Mouse (Mus musculus) left cerebral cortex, adult 18-20 months (tissue): ENCODE data around the gene Lingo1. TPM values are rescaled to one million over a fixed set of nuclear protein-coding genes. Genes with fewer than 3 reads are reported as not detected.

ENCODE experiments used
- DNase-seq, 2 experiments: peaks; one replicate each; pipeline ENCODE4 v3.0.0; 2021 to 2022; ENCODE audit warnings: low spot score in 2 of 2, mixed read lengths in 1 of 2
- total RNA-seq, 2 experiments: library from RNA; stranded (reverse); gene quantifications; 2 replicates each; pipeline ENCODE4 v1.2.3; 2021

The Lingo1 gene
- total RNA-seq, 2 experiments from 2014 or later: 440 to 456 TPM

DNA sequence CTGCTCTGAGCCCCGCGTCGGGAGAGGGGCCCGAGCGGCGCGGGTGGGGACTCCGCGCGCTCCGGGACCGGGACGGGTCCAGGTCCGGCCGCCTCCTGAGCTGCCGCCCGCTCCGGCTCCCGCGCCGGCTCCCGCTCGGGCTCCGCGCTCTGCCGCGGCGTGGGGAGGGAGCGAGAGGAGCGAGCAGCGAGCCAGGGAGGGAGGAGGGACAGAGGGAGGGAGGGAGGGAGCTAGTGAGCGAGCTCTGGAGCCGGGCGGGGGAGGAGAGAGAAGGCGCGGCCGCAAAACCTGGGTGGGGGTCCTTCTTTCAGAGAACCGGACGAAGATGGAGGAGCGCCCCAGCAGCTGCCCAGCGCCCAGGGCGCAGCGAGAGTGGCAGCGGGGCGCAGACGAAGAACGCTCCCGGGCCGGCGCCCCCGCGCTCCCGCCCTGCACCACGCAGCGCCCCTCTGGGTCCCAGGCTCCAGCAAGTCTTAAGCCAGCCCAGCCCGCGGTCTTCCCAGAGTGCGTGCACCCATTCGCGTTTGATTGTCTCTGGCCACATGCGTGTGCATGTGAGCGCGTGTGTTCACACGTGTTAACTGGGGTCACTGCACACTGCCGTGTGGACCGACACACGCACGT, 160.7 kb downstream of the Lingo1 start:
- peak; percentile 60 to 73 for DNase-seq

DNA sequence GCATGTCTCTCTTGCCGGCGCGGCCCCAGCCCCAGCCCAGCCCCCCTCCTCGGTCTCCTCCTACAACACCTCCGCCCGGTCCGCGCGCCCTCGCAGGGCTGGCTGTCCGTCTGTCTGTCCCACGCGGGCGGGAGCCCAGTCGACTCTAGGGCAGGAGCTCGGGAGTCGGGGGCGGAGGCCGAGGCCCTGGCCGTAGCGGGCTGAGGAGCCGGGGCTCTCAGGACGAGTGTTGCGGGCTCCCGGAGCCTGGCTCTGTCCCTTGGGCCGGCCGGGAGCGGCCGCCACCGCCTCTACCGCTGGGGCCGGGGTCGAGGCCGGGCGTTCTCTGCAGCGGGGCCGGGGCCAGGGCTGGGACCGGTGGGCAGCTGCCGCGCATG, 161.2 kb downstream of the Lingo1 start:
- DNase-seq: peak in 1 of 2 experiments; percentile 48

DNA sequence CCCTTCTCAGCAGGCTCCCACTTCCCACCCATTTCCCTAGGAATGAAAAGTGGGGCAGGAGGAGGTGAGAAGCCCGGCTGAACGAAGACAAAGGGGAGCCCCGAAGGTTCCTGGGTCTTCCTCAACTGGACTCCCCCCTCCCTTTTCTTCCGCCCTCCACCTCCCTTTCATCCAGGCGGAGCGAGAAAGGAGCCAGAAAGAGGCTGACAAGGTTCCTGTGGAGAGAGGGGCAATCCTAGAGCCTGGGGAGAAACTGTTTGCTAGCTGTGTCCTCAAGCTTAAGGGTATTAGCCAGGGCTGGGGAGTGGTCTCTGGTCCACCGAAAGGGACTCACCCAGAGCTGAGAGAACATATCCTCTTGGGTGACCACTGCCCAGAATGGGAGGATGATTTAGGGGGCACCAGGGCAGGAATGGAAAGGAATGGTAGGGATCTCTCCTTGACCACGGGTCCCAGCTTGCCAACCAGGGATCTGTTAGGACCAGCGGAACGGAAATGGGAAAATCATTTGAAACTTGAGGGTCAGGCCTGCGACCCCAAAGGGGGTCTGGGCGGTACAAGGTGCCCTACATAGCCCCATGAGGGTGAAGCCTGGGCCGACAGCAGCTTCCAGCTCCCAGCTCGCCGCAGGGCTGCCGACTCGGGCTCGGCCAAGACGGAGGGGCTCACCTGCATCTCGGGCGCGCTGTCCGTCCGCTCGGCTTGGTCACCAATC, 161.7 kb downstream of the Lingo1 start:
- DNase-seq: no peak

DNA sequence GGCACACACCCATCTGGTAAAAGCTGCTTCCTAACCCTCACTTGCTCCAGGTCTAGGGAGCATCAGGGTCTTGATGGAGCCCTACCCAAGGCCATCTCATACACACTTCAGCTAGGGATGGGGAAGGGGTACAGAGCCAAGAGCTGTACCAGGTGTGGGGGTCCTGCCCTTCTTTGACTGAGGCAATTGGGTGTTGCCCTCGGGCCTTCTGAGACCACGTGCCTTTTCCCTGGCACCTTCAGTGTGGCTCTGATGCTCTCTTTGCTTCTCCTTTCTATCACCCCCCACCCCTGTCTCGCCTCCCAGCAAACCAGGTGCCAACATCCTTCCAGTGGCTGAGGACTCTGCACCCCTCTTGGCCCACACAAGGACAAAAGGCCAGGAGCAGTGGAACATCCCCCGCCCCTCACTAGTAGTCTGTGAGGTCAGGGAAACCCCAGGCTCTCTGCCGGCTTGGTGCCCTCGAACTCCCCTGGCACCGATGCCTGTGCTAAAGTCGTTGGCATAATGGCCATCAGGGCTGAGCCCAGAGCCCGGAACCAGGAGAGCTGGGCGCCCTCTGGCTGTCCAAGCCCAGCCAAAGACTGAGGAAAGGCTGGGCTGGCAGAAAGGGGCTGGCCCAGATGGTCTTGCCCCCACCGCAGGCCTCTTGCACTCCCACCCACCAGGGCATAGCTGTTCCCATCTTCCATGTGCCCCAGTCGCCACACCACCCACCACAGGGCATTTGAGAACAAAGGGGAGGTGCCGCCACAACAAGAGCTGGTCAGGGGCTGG, 162.6 kb downstream of the Lingo1 start:
- no peak for DNase-seq

- DNase-seq: no peak
These were observed 165.3 kb downstream of the Lingo1 start for GRCm38 (mm10) chr9:56630945-56631344.

DNA sequence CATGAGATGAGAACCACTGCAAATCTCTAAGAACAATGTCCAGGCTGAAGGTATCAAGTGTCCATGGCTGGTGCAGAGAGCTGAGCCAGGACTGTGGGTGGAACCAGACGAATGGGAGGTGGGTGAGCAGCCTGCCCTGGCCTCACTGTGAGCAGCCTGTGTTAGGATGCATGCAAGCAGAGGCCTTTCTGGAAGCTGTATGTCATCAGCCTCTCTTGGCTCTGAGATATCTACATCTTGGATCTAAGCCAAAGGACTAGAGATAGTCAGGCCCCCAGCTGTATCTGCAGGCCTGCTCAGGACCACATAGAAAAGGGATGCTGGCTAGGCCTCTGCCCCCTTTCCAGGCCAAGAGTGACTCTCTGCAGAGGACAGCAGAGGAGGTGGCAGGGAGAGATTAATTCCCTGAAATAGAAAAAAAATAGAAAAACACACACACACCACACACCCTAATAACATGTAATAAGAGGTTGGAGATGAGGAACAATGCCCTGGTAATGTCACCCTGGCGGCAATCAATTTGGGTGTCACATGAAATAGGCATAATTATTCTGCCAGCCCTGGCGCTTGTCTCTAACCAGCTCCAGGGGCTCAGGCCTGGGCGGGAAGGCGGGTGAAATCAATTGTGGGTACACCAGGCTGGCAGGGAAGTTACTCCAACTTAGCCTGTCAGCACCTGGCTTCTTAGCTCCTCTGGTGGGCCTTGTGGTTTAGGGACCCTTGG, 166.4 kb downstream of the Lingo1 start:
- DNase-seq: no peak

DNA sequence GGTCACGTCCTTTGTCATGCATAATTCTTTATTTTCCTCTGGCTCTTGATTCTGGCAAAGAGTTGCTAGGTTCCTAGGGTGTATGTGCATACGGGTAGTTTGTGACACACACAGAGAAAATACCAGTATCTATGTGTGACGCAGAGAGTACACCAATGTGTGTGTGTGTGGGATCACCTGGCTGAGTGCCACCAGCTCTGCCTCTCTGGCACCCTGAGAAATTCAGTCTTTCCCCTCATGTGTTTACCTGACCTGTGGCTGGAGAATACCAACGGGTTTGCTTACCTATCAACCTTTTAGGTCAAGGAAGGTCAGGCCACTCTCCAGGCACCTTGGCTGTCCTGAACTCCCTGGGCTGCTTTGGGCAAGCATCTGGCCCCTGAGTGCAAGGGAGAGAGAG, 169.0 kb downstream of the Lingo1 start:
- peak in 1 of 2 experiments; percentile 50 for DNase-seq

DNA sequence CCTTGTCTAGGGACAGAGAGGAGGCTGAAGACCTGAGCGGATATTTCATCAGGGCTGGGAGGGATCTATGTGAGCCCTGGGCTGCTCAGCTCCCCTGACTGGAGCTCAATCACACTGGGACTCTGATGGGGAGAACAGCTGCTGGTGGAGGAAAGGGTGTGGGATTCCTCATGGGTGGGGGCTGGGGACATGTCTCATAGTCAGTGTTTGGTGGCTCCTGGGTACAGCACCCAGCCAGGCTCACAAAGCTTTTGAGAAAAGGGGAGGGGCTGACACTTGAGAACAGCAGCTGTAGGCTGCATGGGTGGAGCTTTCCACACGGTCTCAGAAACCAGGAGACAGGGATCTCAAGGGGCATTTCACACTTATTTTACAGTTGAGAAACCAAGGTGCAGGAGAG, 171.3 kb downstream of the Lingo1 start:
- no peak for DNase-seq

DNA sequence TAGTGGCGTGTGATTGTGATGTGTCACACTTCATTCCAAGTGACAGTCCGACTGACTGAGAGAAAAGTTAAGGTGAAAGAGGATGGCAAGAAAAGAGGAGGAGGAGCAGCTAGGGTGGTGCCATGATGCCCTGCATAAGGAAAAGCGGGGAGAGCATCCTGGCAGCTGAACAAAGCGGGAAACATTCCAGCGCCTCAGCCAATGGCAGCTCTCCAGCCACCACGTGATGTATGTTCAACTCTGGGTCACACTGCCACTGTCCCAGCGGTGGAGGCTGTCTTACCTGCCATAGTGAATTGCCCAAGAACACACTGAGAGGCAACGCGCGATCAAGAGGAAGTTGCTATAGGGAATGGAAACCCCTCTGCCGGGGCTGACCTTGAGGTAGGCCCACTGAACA, 172.9 kb downstream of the Lingo1 start:
- DNase-seq: no peak

DNA sequence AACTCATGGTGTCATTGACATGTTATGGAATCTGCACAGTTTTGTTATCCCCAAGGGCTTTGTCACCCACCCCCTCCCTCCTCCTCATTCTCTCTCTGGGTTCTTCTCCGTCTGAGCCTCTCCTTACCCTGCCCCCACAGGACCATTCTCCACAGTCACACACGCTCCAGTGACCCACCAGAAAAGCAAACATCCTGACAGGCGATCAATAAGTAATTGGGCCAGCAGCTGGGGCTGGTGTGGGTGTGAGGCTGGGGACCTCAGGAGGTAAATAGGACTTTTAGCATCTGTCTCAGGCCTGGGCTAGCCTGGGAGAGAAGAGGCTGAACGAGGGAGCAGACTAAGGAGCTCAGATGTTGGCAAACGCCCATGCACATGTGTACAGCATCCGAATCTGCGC, 173.5 kb downstream of the Lingo1 start:
- no peak for DNase-seq

DNA sequence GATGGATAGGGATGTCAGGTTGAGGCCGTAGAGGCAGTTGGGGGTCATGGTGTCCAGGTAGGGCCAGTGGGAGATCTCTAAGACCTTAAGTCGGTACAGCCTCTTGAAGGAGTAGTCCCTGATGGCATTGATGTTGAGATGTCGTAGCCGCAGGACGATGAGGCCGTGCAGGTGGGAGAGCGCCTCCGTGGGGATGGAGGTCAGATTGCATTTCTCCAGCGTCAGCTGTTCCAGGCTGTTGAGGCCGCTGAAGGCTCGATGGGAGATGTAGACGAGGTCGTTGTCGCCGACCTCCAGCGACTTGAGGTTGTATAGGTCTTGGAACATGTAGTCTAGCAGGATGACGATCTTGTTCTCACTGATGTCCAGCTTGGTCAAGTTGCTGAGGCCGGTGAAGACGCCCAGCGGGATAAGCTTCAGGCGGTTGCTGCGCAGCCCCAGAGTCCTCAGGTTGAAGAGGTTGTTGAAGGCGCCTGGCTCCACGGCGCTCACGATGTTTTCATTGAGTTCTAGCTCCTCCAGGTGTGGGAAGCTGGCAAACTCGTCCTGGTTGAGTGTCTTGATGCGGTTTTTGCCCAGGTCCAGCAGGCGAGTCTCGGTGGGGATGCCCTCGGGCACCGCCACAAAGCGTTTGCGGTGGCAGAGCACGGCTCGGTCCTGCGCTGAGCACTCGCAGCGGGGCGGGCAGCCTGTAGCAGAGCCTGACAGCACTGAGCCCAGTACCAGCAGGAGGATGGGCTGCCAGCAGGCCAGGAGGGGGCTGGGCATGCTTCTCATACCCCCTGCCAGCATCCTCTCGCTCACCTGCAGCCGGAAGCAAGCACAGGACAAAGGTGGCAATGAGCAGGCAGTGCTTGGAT, 175.5 kb downstream of the Lingo1 start:
- no peak for DNase-seq

GRCm38 (mm10) chr9:56619715-56620114, 176.6 kb downstream of the Lingo1 start:
- DNase-seq: no peak

GRCm38 (mm10) chr9:56618660-56619059, 177.6 kb downstream of the Lingo1 start:
- no peak for DNase-seq

DNA sequence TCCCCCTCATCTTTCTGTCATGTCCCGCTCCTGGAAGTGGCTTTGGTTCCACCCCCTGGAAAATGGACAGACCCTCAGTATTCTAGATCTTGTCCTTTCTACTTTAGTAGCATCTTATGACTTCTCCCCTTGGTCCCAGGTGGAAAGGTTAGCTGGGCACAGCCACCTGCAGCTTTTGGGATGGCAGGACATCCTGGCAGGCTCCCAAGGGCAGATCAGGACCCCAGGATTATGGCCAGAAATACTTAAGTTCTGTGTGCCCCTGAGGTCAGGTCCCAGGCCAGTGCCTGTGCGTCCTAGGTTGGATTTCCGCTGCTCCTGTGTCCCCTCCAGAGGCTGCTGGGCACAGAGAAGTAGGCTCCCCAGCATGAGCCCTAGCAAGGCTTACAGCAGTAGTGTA, 180.2 kb downstream of the Lingo1 start:
- DNase-seq: no peak

- DNase-seq: no peak
These were observed 183.5 kb downstream of the Lingo1 start for GRCm38 (mm10) chr9:56612798-56613183.

GRCm38 (mm10) chr9:56611912-56612797, 184.1 kb downstream of the Lingo1 start:
- no peak for DNase-seq

DNA sequence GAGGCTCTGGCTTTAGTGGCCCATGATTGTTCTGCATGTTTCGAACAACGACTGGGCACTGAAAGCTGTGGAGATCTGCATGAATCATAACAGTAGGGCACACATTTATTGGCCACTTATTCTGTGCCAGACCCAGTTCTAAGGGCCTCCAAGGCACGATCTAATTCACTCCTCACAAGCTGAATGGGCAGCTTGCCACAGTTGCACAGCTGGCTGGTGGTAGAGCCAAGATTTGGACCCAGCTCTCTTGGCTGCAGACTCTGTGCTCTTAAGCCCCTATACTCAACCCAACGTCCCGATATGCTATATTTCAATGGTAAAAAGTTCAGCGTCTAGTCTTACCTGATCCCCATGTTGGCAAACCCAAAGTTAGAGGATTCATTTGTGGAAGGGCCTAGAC, 185.3 kb downstream of the Lingo1 start:
- DNase-seq: no peak

- no peak for DNase-seq
These were observed 185.8 kb downstream of the Lingo1 start for GRCm38 (mm10) chr9:56610466-56610865.

DNA sequence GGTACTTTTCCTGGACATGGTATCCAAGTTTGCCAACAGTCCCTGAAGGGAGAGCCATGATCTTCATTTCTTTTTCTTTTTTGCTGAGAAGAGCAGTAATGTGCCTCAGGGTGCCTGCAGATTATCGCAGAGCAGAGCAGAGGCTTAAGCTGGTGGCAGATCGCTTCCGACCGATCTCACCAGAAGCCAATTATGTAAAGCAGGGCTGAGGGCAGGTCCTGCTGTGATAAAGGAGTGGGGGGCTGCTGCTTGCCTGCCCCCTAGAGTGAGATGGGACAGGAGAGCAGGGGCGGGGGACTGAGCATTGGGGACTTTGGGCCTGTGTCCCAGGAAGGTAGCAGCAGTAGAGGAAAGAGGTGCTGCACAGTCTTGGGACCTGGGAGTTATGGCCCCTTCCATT, 186.8 kb downstream of the Lingo1 start:
- DNase-seq: no peak
